Mouse (Mus musculus): ENCODE results near the gene Fbxw11.

- TF ChIP-seq CTCF (IDR thresholded peaks at IDR 0.05; ENCODE audit: borderline replicate concordance, insufficient read depth, low read depth, low read length), result no peak
- no peak for TF ChIP-seq POLR2A (IDR thresholded peaks at IDR 0.05; ENCODE audit: borderline replicate concordance, insufficient read depth, low read length)
Measured at GRCm38 (mm10) chr11:32616091-32616490, 26.4 kb upstream of the Fbxw11 start.

All from cerebellum, adult 2 months (tissue).